Mouse (Mus musculus) midbrain, embryonic 15.5 days (tissue): Measurements from ENCODE around the gene Faf1. TPM values are rescaled to one million over a fixed set of nuclear protein-coding genes. Genes with fewer than 3 reads are reported as not detected.

Experiments used
- ATAC-seq: fragments of 200-750 bp; cut with Nextera tagmentation; replicated peaks from 2 replicates; pipeline ENCODE4 v1.8.0; 2017; ENCODE audit warnings: moderate TSS enrichment
- H3K27ac ChIP-seq: fragments of 300-500 bp; sonication (generic); 2 replicates; pipeline ENCODE4 v1.5.1; 2015; ENCODE audit warnings: mild to moderate bottlenecking, inconsistent platforms
- H3K27me3 ChIP-seq: fragments of 300-500 bp; sonication (generic); replicated peaks from 2 replicates; pipeline ENCODE4 v1.6.1; 2015; ENCODE audit warnings: inconsistent platforms
- H3K36me3 ChIP-seq: fragments of 300-500 bp; sonication (generic); replicated peaks from 2 replicates; pipeline ENCODE4 v1.6.1; 2015; ENCODE audit warnings: inconsistent platforms
- H3K4me1 ChIP-seq: fragments of 300-500 bp; sonication (generic); 2 replicates; pipeline ENCODE4 v1.6.1; 2015; ENCODE audit warnings: inconsistent platforms
- H3K4me2 ChIP-seq: fragments of 300-500 bp; sonication (generic); 2 replicates; pipeline ENCODE4 v1.6.1; 2015; ENCODE audit warnings: inconsistent platforms, mild to moderate bottlenecking, moderate library complexity
- H3K4me3 ChIP-seq: fragments of 300-500 bp; sonication (generic); 2 replicates; pipeline ENCODE4 v1.5.1; 2015; ENCODE audit warnings: mild to moderate bottlenecking, inconsistent platforms
- H3K9ac ChIP-seq: fragments of 300-500 bp; sonication (generic); 2 replicates; pipeline ENCODE4 v1.6.1; 2015; ENCODE audit warnings: mild to moderate bottlenecking, inconsistent platforms
- H3K9me3 ChIP-seq: fragments of 300-500 bp; sonication (generic); 2 replicates; pipeline ENCODE4 v1.6.1; 2016; ENCODE audit warnings: inconsistent platforms
- WGBS: fragments of 180-500 bp; shearing (Covaris S2); methylation state at CpG from one replicate; pipeline ENCODE4 v1.1.7; 2015; ENCODE audit warnings: mixed read lengths; 5-methylcytosine and 5-hydroxymethylcytosine counted together
- polyA plus RNA-seq: library from polyadenylated mRNA; unstranded; fragments of >200 nt; fragmentation: Nextera tagmentation; extraction: Ambion mirVana; gene quantifications from 2 replicates; pipeline ENCODE4 v1.2.1, GENCODE M21; 2015

The Faf1 gene
- polyA plus RNA-seq, 1 experiment from 2014 or later, result 31.5 TPM

DNA sequence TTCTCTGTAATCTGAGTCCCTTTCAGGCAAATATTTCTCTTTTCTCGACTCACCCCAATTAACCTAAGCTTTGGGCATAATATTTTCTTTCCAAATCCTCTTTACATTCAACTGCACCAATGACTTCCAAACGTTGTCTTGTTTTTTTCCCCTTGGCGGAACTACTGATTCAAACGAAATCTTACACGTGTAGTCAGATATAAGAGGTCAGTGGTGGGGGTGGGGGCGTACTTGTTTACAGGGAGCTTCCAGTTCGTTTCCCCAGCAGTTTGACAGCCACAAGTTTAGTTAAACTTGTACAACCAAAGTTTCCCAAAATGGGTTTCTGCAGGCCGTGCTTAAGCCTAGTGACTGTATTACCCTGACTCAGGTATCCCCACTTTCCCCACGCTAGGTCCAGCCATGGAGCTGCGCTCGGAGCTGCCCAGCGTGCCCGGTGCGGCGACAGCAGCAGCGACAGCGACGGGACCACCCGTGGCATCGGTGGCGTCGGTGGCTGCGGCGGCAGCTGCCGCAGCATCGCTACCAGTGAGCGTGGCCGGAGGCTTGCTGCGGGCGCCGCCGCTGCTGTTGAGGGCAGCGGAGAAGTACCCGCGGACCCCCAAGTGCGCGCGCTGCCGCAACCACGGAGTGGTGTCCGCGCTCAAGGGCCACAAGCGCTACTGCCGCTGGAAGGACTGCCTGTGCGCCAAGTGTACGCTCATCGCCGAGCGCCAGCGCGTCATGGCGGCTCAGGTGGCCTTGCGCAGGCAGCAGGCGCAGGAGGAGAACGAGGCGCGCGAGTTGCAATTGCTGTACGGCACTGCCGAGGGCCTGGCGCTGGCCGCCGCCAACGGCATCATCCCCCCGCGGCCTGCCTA is 303.3 kb downstream of the Faf1 start:
- Histone ChIP-seq H3K4me3 (peak overlapping the region; percentile 17), H3K4me1 (peaks cover 40% of the 10 kb centered on the region), H3K9me3 (no peaks in the 10 kb centered on the region), H3K27me3 (peaks cover 82% of the 10 kb centered on the region), H3K36me3 (no peaks in the 10 kb centered on the region), H3K9ac (no peak overlapping the region), H3K27ac (no peak overlapping the region), H3K4me2 (peak overlapping the region; percentile 34)
- under 1% methylated on average over 66 of the region's 66 CpGs for WGBS
- no peak for ATAC-seq

DNA sequence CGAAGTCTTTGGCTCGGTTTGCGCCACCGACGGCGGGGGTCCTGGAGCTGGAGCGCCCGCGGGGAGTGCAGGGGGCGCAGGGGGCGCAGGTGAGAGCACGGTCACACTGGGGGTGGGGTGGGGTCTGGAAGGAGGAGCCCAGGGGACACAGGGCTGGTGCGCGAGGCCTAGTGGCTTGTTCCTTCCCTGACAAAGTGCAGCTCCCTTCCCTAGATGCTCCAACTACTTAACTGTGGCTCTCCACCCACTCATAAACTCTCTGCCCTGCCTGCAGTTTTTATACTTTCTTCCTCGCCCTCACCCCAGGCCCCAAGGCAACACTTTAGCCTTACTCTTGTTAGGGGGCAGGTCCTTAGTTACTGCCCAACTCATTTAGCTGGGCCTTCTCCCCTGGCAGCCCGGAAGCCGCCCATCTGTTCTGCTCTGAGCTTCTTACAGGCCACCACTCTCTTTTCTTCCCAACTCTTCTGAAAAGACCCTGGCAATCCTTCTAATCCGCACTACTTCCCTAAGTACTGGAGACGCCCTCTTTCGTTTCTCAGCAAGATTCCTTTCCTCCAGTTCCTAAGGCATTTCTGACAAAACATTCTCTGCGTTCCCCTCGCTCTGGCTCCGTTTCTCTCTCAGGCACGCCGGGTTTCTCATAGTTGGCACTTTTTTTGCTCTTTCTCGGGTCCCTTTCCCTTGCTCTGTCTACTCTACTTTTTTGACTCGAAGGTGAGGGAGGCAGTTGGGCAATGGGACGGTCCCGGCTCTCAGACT is 304.1 kb downstream of the Faf1 start:
- H3K36me3 ChIP-seq, result no peaks in the 10 kb centered on the region
- H3K4me1 ChIP-seq, result peaks cover 37% of the 10 kb centered on the region
- peak overlapping the region; percentile 17 for H3K4me3 ChIP-seq
- H3K4me2 ChIP-seq, result peak overlapping the region; percentile 34
- no peaks in the 10 kb centered on the region for H3K9me3 ChIP-seq
- H3K9ac ChIP-seq, result no peak overlapping the region
- 3% methylated on average over 29 of the region's 29 CpGs for WGBS
- peaks cover 82% of the 10 kb centered on the region for H3K27me3 ChIP-seq
- no peak overlapping the region for H3K27ac ChIP-seq
- no peak for ATAC-seq

DNA sequence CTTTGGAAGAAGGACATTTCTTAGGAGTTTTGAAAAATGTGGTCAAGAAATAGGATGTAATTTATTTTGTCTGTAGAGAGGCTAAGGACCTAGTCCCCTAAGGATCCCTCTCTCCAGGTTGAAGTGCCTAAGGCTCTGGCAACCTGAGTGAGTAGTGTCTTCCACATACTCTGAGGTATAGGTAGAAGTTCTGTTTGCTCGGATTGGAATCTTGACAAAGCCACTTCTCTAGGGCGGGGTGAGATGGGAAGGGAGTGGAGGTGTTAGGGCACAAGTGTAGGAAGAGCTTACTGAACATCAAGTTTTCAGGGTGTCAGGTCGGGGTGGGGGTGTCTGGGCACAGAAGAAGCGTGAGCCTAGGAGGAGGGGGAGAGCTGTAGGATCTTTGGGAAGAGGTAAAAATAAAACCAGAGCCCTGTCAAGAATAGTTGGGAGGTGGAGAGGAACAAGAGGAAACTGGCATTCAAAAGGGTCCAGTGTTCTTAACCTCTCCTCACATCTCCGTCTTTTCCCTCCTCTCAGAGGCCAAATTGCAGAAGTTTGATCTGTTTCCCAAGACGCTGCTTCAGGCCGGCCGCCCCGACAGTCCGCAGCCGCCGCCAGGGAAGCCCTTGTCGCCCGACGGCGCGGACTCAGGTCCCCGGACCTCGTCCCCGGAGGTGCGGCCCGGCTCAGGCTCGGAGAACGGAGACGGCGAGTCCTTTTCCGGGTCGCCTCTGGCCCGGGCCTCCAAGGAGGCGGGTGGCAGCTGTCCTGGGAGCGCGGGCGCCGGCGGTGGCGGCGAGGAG is 304.9 kb downstream of the Faf1 start:
- ATAC-seq, result no peak
- no peaks in the 10 kb centered on the region for H3K36me3 ChIP-seq
- H3K4me3 ChIP-seq, result peak overlapping the region; percentile 24; the same call in 1 of the 2 replicates
- no peak overlapping the region for H3K9ac ChIP-seq
- WGBS, result 3% methylated on average over 37 of the region's 37 CpGs
- no peak overlapping the region for H3K27ac ChIP-seq
- no peaks in the 10 kb centered on the region for H3K9me3 ChIP-seq
- H3K4me2 ChIP-seq, result peak overlapping the region; percentile 47
- H3K4me1 ChIP-seq, result peaks cover 37% of the 10 kb centered on the region
- H3K27me3 ChIP-seq, result peaks cover 82% of the 10 kb centered on the region

DNA sequence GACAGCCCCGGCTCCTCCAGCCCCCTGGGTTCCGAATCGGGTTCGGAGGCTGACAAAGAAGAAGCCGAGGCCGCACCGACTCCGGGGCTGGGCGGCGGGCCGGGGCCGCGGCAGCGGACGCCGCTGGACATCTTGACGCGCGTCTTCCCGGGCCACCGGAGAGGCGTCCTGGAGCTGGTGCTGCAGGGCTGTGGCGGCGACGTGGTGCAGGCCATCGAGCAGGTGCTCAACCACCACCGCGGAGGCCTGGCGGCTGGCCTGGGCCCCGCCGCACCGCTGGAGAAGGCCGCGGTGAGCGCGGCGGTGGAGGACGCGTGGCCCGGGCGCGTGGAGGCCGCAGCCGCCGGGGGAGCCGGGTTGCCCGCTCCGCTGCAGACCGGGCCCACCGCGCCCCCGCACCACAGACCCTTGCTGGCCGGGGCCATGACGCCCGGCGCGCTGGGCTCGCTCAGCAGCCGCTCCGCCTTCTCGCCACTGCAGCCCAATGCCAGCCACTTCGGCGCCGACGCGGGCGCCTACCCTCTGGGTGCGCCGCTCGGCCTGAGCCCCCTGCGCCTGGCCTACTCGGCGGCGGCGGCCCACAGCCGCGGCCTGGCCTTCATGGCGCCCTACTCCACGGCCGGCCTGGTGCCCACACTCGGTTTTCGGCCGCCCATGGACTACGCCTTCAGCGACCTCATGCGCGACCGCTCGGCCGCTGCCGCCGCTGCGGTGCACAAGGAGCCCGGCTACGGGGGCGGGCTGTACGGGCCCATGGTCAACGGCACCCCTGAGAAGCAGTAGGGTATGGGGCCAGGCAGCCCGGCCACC is 305.7 kb downstream of the Faf1 start:
- under 1% methylated on average over 83 of the region's 99 CpGs for WGBS
- Histone ChIP-seq H3K27me3 (peaks cover 83% of the 10 kb centered on the region), H3K9me3 (no peaks in the 10 kb centered on the region), H3K9ac (no peak overlapping the region), H3K27ac (no peak overlapping the region), H3K36me3 (no peaks in the 10 kb centered on the region), H3K4me1 (peaks cover 37% of the 10 kb centered on the region), H3K4me2 (peak overlapping the region; percentile 47), H3K4me3 (peak overlapping the region; percentile 24)
- 0 out of 2 replicates have a peak, but pooled peaks have one; percentile 3 for ATAC-seq

DNA sequence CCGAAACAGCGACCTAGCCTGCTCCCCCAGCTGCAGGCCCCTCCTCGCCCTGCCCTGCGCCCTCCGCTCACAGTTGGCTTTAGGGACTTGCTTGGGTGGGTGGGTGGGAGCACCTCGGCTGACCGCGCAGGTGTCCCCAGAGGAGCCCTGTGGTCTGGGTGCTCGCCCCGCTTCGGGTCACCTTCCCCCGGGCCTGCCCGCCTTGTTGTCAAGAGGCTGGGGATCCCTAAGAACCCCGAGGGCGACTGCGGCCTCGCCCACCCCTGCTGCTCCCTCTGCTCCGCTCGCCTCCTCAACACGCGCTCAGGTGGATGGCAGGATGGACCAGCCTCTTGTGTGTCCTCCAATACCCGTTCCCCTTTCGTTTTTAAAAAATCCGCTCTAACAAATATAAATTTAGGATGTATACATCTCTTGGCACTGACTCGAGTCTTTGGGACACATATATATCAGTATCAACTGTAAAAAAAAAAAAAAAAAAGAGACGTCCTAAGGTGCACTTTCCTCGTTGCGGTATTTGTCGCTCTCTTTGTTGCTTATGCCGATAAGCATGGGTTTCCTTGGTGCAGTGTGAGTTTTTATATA is 306.4 kb downstream of the Faf1 start:
- ATAC-seq, result no peak
- WGBS, result 3% methylated on average over 30 of the region's 30 CpGs
- Histone ChIP-seq H3K4me2 (peak overlapping the region; percentile 47), H3K36me3 (no peaks in the 10 kb centered on the region), H3K4me3 (peak overlapping the region; percentile 24), H3K27ac (no peak overlapping the region), H3K27me3 (peaks cover 83% of the 10 kb centered on the region), H3K9me3 (no peaks in the 10 kb centered on the region), H3K4me1 (peaks cover 30% of the 10 kb centered on the region), H3K9ac (no peak overlapping the region)

DNA sequence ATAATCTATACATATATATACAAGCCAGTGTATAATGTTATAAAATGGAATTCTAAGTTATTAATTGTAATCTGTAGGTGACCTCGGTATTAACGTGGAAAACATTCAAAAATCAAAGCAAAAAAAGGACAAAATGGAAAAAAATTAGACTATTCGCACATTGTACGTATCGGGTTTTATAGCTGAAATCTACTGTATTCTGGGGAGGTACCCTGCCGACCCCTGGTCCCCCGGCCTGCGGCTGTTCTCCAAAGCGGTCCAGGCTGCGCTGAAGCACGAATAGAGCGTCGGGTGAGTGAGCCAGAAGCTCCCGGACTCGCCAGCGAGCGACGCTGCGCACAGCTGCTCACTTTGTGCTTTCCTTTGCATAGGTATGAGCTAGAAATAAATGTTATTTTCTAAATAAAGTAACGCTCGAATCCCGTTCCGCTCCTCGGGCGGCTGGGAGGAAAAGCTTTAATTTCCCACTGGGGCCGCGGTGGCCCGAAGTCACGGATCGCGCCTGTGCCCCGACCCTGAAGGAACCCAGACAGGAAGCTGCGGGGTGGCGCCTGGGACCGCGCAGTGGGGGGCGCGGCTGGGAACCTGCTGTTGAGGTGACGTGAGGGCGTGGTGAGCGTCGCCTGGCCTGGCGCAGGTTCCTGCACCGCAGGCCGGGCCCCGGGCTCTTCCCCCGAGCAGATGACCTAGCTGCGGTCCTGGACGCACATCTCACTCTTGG is 307.1 kb downstream of the Faf1 start:
- Histone ChIP-seq H3K9me3 (no peaks in the 10 kb centered on the region), H3K4me2 (peak overlapping the region; percentile 20), H3K4me3 (peak overlapping the region; percentile 10), H3K27me3 (peaks cover 81% of the 10 kb centered on the region), H3K9ac (no peak overlapping the region), H3K4me1 (peaks cover 24% of the 10 kb centered on the region), H3K36me3 (no peaks in the 10 kb centered on the region), H3K27ac (peak overlapping the region; percentile 21; the same call in 1 of the 2 replicates)
- ATAC-seq, result no peak
- 2% methylated on average over 49 of the region's 49 CpGs for whole genome bisulfite sequencing

DNA sequence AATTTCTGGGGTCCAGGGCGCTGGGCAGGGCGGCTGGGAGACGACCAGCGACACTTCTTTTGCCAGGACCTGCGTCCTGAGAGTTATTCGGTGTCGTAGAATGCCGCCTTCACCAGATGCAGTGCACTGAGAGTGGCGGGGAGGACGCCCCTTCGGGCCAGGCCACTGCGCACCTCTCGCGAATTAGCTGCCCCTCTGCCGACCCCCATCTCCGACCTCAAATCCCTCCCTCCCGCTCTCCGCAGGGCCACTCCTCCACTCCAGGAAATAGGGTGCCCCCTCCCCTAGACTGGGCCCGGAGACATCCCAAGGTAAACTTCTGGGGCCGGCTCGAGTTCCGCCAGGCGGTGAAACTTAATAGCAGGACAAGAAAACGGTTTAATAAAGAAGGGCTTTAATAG is 307.6 kb downstream of the Faf1 start:
- no peak overlapping the region for H3K9ac ChIP-seq
- under 1% methylated on average over 24 of the region's 24 CpGs for WGBS
- no peak overlapping the region; the same call in 1 of the 2 replicates for H3K4me3 ChIP-seq

DNA sequence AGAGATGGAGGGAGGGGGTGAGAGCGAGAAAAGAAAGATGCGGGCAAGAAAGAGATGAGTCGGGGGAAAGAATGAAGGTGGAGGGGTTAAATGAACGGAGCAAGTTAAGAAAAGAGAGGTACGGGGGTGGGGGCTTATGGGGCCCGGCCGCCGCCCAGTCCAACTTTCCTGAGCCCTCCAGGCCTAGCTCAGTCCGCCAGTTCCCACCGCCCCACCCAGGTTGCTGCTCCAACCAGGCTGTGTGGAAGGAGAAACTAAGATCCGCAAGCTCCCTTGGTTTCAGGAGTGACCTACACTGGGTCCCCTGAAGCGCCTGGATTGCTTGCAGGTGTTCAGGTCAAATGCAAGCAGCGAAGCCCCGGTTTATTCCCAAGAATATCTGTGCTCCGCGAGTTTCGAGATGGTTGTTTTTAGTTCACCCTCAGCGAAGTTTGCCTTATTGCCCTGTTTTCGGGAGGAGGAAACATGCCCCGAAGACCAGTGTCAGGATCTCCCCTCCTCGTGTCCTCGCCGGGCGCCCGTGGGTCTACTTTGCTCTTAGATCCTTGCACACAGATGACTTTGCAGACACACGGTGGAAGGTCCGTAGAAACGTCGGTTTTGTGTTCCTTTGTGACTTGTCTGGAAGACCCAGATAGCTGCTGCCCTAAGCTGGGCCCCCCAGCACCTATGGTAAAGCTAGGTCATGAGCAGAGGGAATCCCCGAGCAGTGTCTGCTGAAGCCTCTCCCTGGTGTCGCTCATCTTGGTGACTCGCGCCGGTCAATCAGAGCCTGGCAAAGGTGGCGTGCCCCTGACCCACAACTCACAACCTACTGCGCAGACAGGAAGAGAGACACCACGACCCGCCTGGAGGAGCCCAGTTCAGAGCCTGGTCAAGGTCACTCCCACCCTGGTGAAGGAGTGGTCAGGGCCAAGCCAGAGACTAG is 308.4 kb downstream of the Faf1 start:
- H3K4me3 ChIP-seq, result no peak overlapping the region
- ATAC-seq, result no peak
- H3K9me3 ChIP-seq, result no peaks in the 10 kb centered on the region
- peaks cover 21% of the 10 kb centered on the region for H3K4me1 ChIP-seq
- H3K27ac ChIP-seq, result no peak overlapping the region
- H3K9ac ChIP-seq, result no peak overlapping the region
- H3K4me2 ChIP-seq, result no peak overlapping the region
- 2% methylated on average over 38 of the region's 38 CpGs for WGBS
- H3K27me3 ChIP-seq, result peaks cover 82% of the 10 kb centered on the region
- H3K36me3 ChIP-seq, result no peaks in the 10 kb centered on the region

More for the DNA sequence above, 307.6 kb downstream of the Faf1 start:
- Histone ChIP-seq H3K4me1 (peaks cover 24% of the 10 kb centered on the region), H3K4me2 (peak overlapping the region; percentile 20), H3K27ac (peak overlapping the region; percentile 21; the same call in 1 of the 2 replicates), H3K9me3 (no peaks in the 10 kb centered on the region), H3K36me3 (no peaks in the 10 kb centered on the region), H3K27me3 (peaks cover 81% of the 10 kb centered on the region)
- ATAC-seq, result 0 out of 2 replicates have a peak, but pooled peaks have one; percentile 12

DNA sequence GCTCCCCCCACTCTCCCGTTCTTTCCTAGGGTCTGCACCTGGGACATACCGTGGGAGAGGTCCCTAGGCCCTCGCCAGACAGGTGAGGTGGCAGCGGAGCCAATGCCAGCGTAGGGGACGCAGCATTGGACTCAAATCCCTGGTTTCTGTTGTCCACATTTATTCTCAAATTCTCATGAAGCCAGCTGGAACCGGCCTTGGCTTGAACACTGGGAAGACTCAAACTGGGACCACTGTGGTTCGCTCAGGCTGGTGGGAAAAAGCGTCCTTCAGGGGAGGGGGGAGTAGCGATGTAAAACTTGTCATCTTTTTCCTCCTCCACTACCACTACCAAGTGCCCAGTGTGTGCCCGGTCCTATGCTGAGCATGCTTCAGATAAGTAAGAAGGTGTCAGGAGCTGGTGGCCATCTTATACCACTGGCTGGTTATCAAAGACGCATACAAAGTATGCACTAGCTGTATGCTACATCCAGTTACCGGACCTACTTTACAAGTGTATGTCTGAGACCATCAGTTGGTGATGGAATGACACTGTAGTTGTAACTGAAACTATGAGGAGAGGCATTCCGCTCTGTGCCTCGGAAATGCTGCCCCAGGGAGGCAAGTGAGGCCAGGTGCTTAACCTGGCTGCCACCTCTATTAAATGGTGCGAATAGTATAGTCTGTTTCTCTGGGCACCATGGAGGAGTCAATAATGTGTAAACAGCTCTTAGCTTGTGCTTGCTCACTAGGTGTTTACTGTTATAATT is 309.2 kb downstream of the Faf1 start:
- H3K36me3 ChIP-seq, result no peaks in the 10 kb centered on the region
- H3K4me3 ChIP-seq, result no peak overlapping the region
- WGBS, result 4% methylated on average over 16 of the region's 16 CpGs
- no peak for ATAC-seq
- H3K4me2 ChIP-seq, result no peak overlapping the region
- H3K27ac ChIP-seq, result no peak overlapping the region
- peaks cover 17% of the 10 kb centered on the region for H3K4me1 ChIP-seq
- peaks cover 80% of the 10 kb centered on the region for H3K27me3 ChIP-seq
- H3K9me3 ChIP-seq, result no peaks in the 10 kb centered on the region
- no peak overlapping the region for H3K9ac ChIP-seq
